Mouse (Mus musculus): Measurements from ENCODE around the gene Myh9. TPM values are rescaled to one million over a fixed set of nuclear protein-coding genes. Genes with fewer than 3 reads are reported as not detected.
A peak's percentile ranks its signal among the peaks of the same experiment; 100 is the strongest.

Gene Myh9
- total RNA-seq, 4 experiments from 2014 or later: 33.4 to 51.3 (median 39.4) TPM

GRCm38 (mm10) chr15:77792056-77792455 lies 49.9 kb downstream of the Myh9 start:
- DNase-seq (ENCODE audit: low spot score in 2 of 2): no peak

GRCm38 (mm10) chr15:77790656-77791405 lies 51.1 kb downstream of the Myh9 start:
- no peak for DNase-seq (ENCODE audit: low spot score in 2 of 2)

DNA sequence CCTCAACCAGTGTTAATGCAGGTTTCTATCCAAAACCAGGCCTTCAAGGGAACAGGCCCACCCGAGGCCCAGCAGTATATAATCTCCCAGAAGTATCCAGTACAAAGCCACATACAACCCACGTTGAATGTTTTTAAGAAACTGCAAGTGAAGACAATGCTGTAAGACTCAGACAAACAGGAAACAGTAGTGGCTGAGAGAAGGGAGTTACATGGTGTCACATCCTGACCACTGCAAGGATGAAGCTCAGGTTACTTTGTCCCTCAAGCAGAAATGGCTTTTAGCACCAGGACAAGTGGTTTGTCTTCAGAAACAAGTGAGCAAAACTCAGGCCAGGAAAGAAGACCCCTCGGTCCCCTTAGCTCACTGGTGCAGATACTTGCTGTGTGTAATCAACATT lies 52.8 kb downstream of the Myh9 start:
- DNase-seq (ENCODE audit: low spot score in 2 of 2): no peak

DNA sequence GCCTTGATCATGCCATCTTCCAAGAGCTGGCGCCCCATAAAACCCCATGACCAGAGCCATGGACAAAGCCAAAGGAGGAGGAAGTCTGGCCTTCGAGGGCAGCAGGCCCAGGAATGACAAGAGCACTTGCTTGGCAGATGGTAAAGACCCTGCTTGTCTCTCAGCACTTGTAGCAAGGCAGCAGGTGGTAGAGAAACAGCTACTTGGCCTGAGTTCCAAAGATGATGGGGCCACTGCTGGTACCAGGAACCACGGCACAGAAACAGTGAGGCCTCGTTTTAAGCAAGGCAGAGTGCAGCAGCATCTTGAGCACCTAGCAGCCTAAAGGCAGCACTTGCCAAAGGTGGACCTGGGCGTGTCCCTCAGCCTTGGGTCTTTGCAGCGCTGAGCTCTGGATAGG lies 53.6 kb downstream of the Myh9 start:
- no peak for DNase-seq (ENCODE audit: low spot score in 2 of 2)

- no peak for DNase-seq (ENCODE audit: low spot score in 2 of 2)
Observed at GRCm38 (mm10) chr15:77785807-77786206, 56.2 kb downstream of the Myh9 start.

DNA sequence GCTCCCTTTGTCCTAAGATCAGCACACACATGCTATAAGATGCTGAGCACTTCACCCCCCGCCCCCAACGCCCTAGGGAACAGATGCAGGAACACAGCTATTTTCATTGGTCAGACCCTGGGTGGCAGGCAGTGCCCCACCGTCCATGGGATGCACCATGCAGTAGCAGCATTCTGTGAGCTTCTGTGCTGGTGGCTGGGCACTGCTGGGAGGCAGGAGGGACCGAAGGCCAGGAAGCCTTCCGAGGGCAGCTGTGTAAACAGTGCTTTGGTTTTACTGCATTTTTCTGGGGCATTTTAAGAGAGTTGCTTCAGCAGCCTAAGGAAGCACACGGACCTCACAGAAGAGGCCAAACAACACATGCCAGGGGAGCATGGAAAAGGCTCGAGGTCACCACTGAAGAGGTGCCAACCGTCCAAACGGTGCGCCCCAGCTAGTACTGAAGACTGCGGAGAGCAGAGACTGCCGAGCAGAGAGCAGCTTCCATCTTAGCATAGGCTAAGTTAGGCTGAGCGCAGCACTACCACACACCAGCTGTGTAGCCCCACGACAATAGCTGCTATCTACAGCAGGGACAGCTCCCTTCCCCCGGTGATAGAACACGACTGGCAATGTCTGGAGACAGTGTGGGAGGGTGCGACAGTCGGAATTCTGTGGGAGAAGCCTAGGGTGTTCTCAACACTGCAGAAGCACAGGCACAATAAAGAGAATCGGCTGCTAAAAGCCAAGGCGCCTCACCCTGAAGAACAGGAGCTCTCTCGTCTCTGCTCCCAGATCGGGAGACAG lies 57.7 kb downstream of the Myh9 start:
- no peak for DNase-seq (ENCODE audit: low spot score in 2 of 2)

- DNase-seq (ENCODE audit: low spot score in 2 of 2): no peak
Observed at GRCm38 (mm10) chr15:77782449-77783014, 59.4 kb downstream of the Myh9 start.

DNA sequence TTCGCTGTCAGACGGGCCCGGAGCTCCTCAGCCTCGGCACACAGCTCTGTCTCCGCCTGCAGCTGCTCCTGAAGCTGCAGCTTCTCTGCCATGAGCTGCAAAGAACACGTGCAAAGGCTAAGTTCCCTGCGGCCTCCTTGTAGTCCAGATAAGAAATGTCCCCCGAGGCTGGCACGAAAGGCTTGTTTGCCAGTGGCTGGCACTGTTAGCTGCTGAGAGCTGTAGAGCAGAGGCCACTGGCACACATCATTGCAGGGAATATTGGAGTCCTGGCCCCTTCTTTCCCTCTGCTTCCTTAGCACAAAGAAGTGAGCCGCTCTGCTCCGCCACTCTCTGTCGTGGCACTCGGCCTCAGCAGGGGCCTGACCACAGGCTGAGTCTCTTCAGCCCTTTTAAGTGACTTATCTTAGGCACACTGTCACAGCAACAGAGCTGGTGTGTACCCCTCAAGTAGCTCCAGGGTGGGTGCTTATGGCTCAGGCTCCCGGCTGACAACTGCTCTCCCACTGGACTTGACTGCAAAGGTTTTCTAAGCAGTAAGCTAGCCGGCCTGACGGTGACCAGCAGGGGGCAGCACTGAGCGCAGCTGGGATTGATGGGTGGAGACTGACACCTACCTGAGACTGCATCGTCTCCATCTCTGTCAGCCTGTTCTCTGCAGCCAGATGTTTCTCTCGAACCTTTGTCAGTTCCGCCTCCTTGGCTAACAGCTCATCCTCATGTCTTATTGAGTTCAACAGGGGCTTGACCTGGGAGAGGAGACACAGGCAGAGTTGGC lies 66.6 kb downstream of the Myh9 start:
- peak; percentile 60 to 63 for DNase-seq (ENCODE audit: low spot score in 2 of 2)

DNA sequence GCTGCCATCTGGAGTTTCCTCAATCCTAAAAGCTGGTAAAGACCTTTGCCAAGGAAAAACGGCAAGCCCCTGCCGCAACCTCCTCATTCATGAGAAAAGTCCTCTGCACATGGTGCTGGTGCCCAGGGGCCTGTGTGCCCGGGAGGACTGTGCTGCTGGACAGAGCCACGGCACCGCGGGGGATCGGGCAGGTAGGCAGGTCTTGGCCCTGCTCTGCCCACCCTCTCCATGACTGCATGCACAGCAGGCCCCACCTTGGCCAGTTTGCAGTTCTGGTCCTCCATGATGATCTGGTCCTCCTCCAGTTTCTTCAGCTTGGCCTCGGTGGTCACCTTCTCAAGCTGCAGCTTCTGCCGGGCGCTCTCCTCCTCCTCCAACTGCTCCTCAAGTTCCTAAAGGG lies 67.7 kb downstream of the Myh9 start:
- no peak for DNase-seq (ENCODE audit: low spot score in 2 of 2)

DNA sequence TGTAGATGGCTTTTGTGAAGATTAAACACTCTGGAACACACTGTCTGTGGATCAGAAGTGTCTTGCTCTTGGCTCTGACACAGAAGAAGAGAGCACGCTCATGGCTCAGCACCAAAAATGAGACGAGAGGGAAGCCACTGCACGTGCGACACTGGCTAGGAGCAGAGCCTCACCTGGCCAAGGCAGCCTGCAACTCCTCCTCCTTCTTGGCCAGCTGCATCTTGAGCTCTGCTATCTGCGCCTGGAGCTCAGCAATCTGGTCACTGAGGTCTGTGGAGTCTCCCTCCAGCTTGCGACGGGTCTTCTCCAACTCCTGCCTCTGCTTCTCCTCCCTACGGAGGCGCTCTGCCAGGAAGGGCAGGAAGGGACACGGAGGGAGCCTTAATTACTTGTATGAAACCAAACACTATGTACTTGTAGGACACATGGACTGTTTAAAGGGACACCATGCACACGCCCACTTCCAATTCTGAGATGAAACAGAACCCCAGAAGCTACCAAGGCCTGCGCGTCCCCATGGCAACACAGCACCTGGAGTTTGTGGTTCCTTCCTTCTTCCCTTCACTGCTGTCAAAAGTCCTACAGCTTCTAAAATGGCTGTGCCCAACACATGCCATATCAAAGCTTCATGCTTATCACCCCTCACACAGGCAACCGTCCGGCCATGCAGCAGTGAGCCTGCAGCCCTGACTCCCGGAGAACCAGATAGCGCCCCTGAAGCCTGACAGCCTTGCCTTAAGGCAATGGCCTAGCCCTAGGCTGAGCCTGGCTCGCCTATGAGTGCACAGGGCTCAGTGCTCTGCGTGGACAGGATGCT lies 68.7 kb downstream of the Myh9 start:
- no peak for DNase-seq (ENCODE audit: low spot score in 2 of 2)

DNA sequence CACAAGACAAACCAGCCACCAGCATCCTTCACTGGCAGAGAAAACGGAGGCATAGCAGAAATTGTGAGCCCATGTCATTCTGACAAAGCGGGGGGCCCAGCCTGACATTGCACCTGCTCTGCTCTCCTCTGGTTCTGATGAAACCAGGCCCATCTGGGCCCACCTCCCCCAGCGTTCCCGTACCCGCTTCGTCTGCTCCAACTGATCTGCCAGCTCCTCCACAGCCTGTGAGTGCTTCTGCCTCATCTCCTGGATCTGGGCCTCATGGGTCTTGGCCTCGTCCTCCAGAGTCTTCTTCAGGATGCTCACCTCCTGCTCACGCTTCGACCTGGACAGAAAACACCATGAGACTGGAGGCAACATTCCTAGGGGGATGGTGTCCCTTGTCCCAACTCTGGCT lies 71.0 kb downstream of the Myh9 start:
- DNase-seq (ENCODE audit: low spot score in 2 of 2): no peak

DNA sequence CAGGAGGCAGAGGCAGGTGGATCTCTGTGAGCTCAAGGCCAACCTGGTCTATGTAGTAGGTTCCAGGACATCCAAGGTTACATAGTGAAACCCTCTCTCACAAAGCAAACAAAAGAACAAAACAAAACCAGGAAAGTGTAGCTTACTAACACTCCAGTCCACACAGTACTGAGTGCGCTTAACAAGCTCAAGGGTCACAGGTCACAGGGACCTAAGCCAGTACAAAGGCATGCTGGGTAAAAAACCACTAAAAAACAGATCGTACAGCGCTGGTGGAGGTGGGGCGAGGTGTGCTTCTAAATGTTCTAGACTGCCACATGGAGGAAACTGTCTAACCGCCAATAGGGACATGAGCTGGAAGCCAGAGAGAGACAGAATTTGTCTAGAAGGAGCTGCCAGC lies 71.6 kb downstream of the Myh9 start:
- DNase-seq (ENCODE audit: low spot score in 2 of 2): no peak

DNA sequence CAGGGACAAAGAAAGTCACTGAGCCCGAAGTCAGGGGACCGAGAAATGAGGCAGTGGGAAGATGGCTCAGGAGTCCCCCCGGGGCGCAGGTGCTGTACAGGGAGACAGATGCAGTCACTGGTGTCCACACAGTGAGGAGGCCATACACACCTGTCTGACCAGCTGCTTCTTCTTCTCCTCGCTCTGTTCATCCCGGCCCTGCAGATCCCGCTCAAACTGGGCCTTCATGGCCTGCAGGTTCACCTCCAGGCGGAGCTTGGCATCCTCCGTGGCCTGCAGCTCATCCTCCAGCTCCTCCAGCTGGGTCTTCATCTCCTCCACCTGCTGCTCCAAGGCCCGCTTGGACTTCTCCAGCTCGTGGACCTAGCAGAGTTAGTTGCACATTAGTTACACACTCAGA lies 75.0 kb downstream of the Myh9 start:
- DNase-seq (ENCODE audit: low spot score in 2 of 2): no peak

DNA sequence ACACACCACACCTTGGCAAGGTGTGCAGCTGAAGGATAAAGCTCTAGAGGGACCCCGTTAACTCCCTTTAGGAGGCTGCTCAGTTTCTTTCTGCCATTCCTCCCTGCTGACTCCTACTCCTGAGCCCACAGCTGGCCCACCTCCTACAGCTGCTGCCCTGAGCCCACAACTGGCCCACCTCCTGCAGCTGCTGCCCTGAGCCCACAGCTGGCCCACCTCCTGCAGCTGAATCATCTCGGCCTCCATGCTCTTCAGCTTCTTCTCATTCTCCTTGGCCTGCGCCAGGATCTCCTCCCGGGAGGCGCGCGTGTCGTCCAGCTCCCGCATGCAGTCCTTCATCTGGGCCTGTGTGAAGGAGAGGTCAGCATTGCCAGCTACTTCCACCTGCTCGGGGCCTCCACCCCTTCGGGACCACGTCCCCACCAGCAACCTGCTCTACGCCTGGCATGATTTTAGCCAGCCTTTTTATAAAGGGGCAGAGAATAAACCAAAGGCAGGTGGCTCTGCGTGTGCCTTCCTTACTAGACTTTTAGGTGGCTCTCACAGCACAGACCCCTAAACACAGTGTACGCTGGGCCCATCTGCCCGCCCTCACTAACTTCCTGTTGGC lies 76.4 kb downstream of the Myh9 start:
- no peak for DNase-seq (ENCODE audit: low spot score in 2 of 2)

DNA sequence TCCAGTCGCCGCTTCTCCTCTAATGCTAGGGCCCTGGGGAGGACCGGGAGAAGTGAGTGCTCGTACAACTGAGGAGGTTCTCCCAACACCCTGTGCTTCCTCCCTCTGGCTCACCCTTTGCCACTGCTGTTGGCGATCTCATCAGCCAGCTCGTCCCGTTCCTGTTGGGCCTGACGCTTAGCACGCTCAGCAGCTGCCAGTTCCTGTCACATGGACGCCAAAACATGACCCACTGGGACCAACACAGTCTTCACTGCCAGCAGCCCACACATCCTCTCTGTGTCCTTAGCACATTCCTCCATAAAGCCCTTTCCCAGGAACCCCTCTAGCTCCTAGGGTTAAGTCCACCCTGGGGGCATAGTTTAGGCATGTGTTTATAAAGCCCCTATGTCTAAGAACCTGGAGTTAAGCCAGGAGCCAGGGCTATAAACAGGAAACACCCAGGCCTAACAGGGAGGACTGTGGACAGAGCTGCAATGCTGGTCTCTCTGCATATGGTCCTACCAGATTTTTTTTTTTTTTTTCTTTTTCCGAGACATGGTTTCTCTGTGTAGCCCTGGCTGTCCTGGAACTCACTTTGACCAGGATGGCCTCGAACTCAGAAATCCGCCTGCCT lies 77.5 kb downstream of the Myh9 start:
- peak; percentile 71 to 76 for DNase-seq (ENCODE audit: low spot score in 2 of 2)

- no peak for DNase-seq (ENCODE audit: low spot score in 2 of 2)
Observed at GRCm38 (mm10) chr15:77763702-77764101, 78.3 kb downstream of the Myh9 start.

DNA sequence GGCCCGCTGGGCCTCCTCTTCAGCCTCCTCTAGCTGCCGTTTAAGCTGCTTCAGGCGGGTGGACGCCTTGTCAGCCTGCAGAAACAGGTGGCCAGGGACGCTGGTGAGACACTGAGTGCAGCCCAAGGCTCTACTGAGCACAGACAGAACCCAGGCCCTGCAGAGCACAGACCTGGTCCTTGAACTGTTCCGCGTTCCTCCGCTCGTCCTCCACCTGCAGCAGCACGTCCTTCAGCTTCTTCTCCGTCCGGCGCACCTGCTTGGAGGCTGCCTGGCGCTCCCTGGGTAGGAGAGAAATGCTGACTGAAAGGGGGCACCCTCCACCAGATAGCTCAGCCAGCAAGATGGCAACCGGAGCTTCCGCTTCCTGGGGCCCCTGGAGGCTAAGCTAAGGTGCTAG lies 78.9 kb downstream of the Myh9 start:
- DNase-seq (ENCODE audit: low spot score in 2 of 2): no peak

GRCm38 (mm10) chr15:77761561-77762380 lies 80.2 kb downstream of the Myh9 start:
- DNase-seq (ENCODE audit: low spot score in 2 of 2): no peak

DNA sequence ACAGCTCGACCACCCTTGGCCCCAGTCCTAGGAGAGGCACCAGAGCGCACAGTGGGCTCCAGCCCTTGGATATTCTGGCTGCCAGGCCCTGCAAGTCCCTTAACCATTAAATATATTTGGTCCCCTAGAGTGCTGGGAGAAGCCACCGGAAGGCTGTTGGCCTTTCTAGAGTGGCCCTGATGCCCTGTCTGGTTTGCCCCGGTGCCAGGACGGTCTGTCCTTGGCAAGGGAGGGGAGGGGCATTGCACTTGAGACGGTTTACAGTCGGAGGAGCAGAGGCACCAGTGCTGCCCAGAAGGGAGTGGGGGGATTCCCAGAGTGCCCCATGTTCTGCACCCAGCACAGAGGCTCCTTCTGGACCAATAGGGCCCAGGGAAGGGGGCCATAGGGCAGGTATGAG lies 80.9 kb downstream of the Myh9 start:
- DNase-seq (ENCODE audit: low spot score in 2 of 2): no peak

All from gastrocnemius, adult 8-10 months (tissue).